Mouse (Mus musculus) midbrain, embryonic 15.5 days (tissue): ENCODE data around the gene Mdh2. TPM values are rescaled to one million over a fixed set of nuclear protein-coding genes. Genes with fewer than 3 reads are reported as not detected.

Source experiments
- microRNA-seq: library from miRNA; unstranded; fragments of <30 nt; microRNA quantifications from one replicate; pipeline ENCODE4, GENCODE M21; 2016
- polyA plus RNA-seq: library from polyadenylated mRNA; unstranded; fragments of >200 nt; fragmentation: Nextera tagmentation; extraction: Ambion mirVana; gene quantifications from 2 replicates; pipeline ENCODE4 v1.2.1, GENCODE M21; 2015

The Mdh2 gene
- polyA plus RNA-seq, 1 experiment from 2014 or later: 581 TPM

Small RNA genes within 50 kb of the gene (microRNA-seq; reads per million reads assigned to microRNA genes)
- gene Gm23268 (not detected), gene Mir7034 (not detected)

Other genes starting within 250 kb of the Mdh2 start
- 37.6 and 38.2 TPM in 2 replicates for gene Hip1, start 233.4 kb upstream of the Mdh2 start, polyA plus RNA-seq
- gene Ccl26, start 214.9 kb upstream of the Mdh2 start, polyA plus RNA-seq: not detected in 2 replicates
- gene Ccl24, start 205.4 kb upstream of the Mdh2 start, polyA plus RNA-seq: 1.2 and 2.8 TPM in 2 replicates
- gene Rhbdd2, start 145.9 kb upstream of the Mdh2 start, polyA plus RNA-seq: 85.2 and 89.9 TPM in 2 replicates
- 117 and 126 TPM in 2 replicates for gene Por, start 108.4 kb upstream of the Mdh2 start, polyA plus RNA-seq
- gene Tmem120a, start 34.0 kb upstream of the Mdh2 start, polyA plus RNA-seq: 82.4 and 85.5 TPM in 2 replicates
- gene Styxl1, start 95 bp upstream of the Mdh2 start, polyA plus RNA-seq: 0.50 TPM in 1 of 2 replicates, not detected in the other
- 98.9 and 111 TPM in 2 replicates for gene Srrm3, start 28.4 kb downstream of the Mdh2 start, polyA plus RNA-seq
- gene Hspb1, start 109.4 kb downstream of the Mdh2 start, polyA plus RNA-seq: 13.4 and 13.9 TPM in 2 replicates
- 845 and 866 TPM in 2 replicates for gene Ywhag, start 156.1 kb downstream of the Mdh2 start, polyA plus RNA-seq
- 1.4 and 2.2 TPM in 2 replicates for gene Ssc4d, start 196.1 kb downstream of the Mdh2 start, polyA plus RNA-seq
- gene Zp3, start 201.6 kb downstream of the Mdh2 start, polyA plus RNA-seq: 0.17 and 0.21 TPM in 2 replicates
- gene Dtx2, start 216.3 kb downstream of the Mdh2 start, polyA plus RNA-seq: 26.8 and 27.5 TPM in 2 replicates